Mouse (Mus musculus) MEL (cell line): ENCODE data around the gene Olfr816. TPM values are rescaled to one million over a fixed set of nuclear protein-coding genes. Genes with fewer than 3 reads are reported as not detected.
"Not testable (repeated sequence)": the region's sequence is repeated elsewhere in the genome, so short reads cannot be mapped to it uniquely, and the experiment has no call there.

Source experiments
- DNase-seq: peaks from one replicate; pipeline ENCODE4 v3.0.0; 2011; ENCODE audit warnings: low read depth, low spot score
- H3K27ac ChIP-seq: 2 replicates; pipeline ENCODE4 v1.5.1; 2012; ENCODE audit warnings: low read depth, mild to moderate bottlenecking, control low read depth, low read length, moderate library complexity; ENCODE audit not compliant: control insufficient read depth
- H3K27me3 ChIP-seq, 2 experiments: fragments of 150-350 bp in 1 of 2; sonication (generic) in 1 of 2; 2 replicates each; pipeline ENCODE4 v1.6.1; 2012; ENCODE audit warnings: low read length in 2 of 2, mild to moderate bottlenecking in 2 of 2, improper control_type of control experiment in 1 of 2, moderate library complexity in 1 of 2; ENCODE audit not compliant: insufficient read depth in 2 of 2, control insufficient read depth in 1 of 2
- H3K36me3 ChIP-seq, 2 experiments: 2 replicates each; pipeline ENCODE4 v1.6.1; 2012 to 2014; ENCODE audit warnings: low read length in 2 of 2, improper control_type of control experiment in 1 of 2, inconsistent platforms in 1 of 2, mild to moderate bottlenecking in 1 of 2; ENCODE audit not compliant: insufficient read depth in 2 of 2, control insufficient read depth in 1 of 2
- H3K4me1 ChIP-seq, 2 experiments: fragments of 150-350 bp in 1 of 2; sonication (generic) in 1 of 2; 2 replicates each; pipeline ENCODE4 v1.6.1; 2012; ENCODE audit warnings: low read length in 2 of 2, improper control_type of control experiment in 1 of 2, mild to moderate bottlenecking in 1 of 2; ENCODE audit not compliant: insufficient read depth in 2 of 2, control insufficient read depth in 1 of 2
- H3K4me3 ChIP-seq, 2 experiments: fragments of 150-350 bp in 1 of 2; sonication (generic) in 1 of 2; 2 replicates each; pipeline ENCODE4 v1.5.1; 2012; ENCODE audit warnings: low read depth in 2 of 2, low read length in 2 of 2, mild to moderate bottlenecking in 2 of 2, moderate library complexity in 2 of 2, control low read depth in 1 of 2, improper control_type of control experiment in 1 of 2; ENCODE audit not compliant: control insufficient read depth in 1 of 2, insufficient read depth in 1 of 2
- H3K79me2 ChIP-seq: 2 replicates; pipeline ENCODE4 v1.6.1; 2012; ENCODE audit warnings: mild to moderate bottlenecking, low read length, moderate library complexity; ENCODE audit not compliant: control insufficient read depth, poor library complexity, insufficient read depth
- H3K9ac ChIP-seq: 2 replicates; pipeline ENCODE4 v1.6.1; 2012; ENCODE audit warnings: low read depth, mild to moderate bottlenecking, control low read depth, low read length, moderate library complexity; ENCODE audit not compliant: control insufficient read depth, poor library complexity, severe bottlenecking
- H3K9me3 ChIP-seq: fragments of 150-350 bp; sonication (generic); replicated peaks from 2 replicates; pipeline ENCODE4 v1.6.1; 2012; ENCODE audit warnings: mild to moderate bottlenecking, low read length, improper control_type of control experiment, moderate library complexity; ENCODE audit not compliant: insufficient read depth
- CHD1 ChIP-seq: IDR thresholded peaks from 2 replicates; pipeline ENCODE4 v1.6.1; 2012; ENCODE audit warnings: low read depth, mild to moderate bottlenecking, inconsistent platforms, low read length, improper control_type of control experiment
- CTCF ChIP-seq, 3 experiments: IDR thresholded peaks in 2 of 3; conservative IDR thresholded peaks in 1 of 3; 2 replicates each; pipeline ENCODE4 v1.5.1; 2011 to 2012; ENCODE audit warnings: low read length in 3 of 3, low read depth in 2 of 3, mild to moderate bottlenecking in 2 of 3, improper control_type of control experiment in 1 of 3, inconsistent platforms in 1 of 3, mixed read lengths in 1 of 3, moderate library complexity in 1 of 3; ENCODE audit not compliant: control insufficient read depth in 1 of 3, insufficient read depth in 1 of 3, poor library complexity in 1 of 3, severe bottlenecking in 1 of 3
- E2F4 ChIP-seq: IDR thresholded peaks from 2 replicates; pipeline ENCODE4 v1.6.1; 2011; ENCODE audit warnings: low read depth, low read length, improper control_type of control experiment, borderline replicate concordance
- GABPA ChIP-seq: IDR thresholded peaks from 2 replicates; pipeline ENCODE4 v1.6.1; 2012; ENCODE audit warnings: low read depth, mild to moderate bottlenecking, inconsistent platforms, low read length, improper control_type of control experiment, moderate library complexity
- GATA1 ChIP-seq: IDR thresholded peaks from 2 replicates; pipeline ENCODE4 v1.6.1; 2011; ENCODE audit warnings: low read depth, low read length, improper control_type of control experiment
- JUND ChIP-seq: IDR thresholded peaks from 2 replicates; pipeline ENCODE4 v1.6.1; 2011; ENCODE audit warnings: low read depth, mild to moderate bottlenecking, improper control_type of control experiment, low read length
- MEF2A ChIP-seq: IDR thresholded peaks from 2 replicates; pipeline ENCODE4 v1.6.1; 2014; ENCODE audit warnings: low read depth, mild to moderate bottlenecking, inconsistent platforms, low read length, improper control_type of control experiment; ENCODE audit not compliant: poor library complexity, insufficient replicate concordance, severe bottlenecking; ENCODE audit errors: extremely low read depth
- MXI1 ChIP-seq: IDR thresholded peaks from 2 replicates; pipeline ENCODE4 v1.6.1; 2011; ENCODE audit warnings: mild to moderate bottlenecking, low read depth, low read length, improper control_type of control experiment
- MYB ChIP-seq: IDR thresholded peaks from 2 replicates; pipeline ENCODE4 v1.6.1; 2011; ENCODE audit warnings: mild to moderate bottlenecking, low read depth, low read length, improper control_type of control experiment
- MYC ChIP-seq: IDR thresholded peaks from 2 replicates; pipeline ENCODE4 v1.6.1; 2011; ENCODE audit warnings: low read depth, mild to moderate bottlenecking, low read length, improper control_type of control experiment, moderate library complexity
- POLR2AphosphoS5 ChIP-seq: IDR thresholded peaks from 2 replicates; pipeline ENCODE4 v1.6.1; 2012; ENCODE audit warnings: low read depth, borderline replicate concordance, mild to moderate bottlenecking, inconsistent platforms, low read length, moderate library complexity, mixed read lengths
- SMC3 ChIP-seq: IDR thresholded peaks from 2 replicates; pipeline ENCODE4 v1.6.1; 2011; ENCODE audit warnings: low read depth, low read length, improper control_type of control experiment
- TBP ChIP-seq: IDR thresholded peaks from 2 replicates; pipeline ENCODE4 v1.8.0; 2011; ENCODE audit warnings: low read depth, low read length, improper control_type of control experiment
- UBTF ChIP-seq: IDR thresholded peaks from 2 replicates; pipeline ENCODE4 v1.6.1; 2012; ENCODE audit warnings: low read depth, mild to moderate bottlenecking, inconsistent platforms, low read length, improper control_type of control experiment, moderate library complexity, borderline replicate concordance; ENCODE audit not compliant: insufficient read depth
- USF2 ChIP-seq, 2 experiments: IDR thresholded peaks; 2 replicates each; pipeline ENCODE4 v1.6.1; 2011 to 2012; ENCODE audit warnings: improper control_type of control experiment in 2 of 2, low read length in 2 of 2, borderline replicate concordance in 1 of 2, inconsistent platforms in 1 of 2, low read depth in 1 of 2, mild to moderate bottlenecking in 1 of 2; ENCODE audit not compliant: insufficient read depth in 1 of 2
- ZC3H11A ChIP-seq: IDR thresholded peaks from 2 replicates; pipeline ENCODE4 v1.6.1; 2012; ENCODE audit warnings: low read depth, mild to moderate bottlenecking, inconsistent platforms, low read length, improper control_type of control experiment
- ZKSCAN1 ChIP-seq: IDR thresholded peaks from 2 replicates; pipeline ENCODE4 v1.6.1; 2012; ENCODE audit warnings: low read depth, mild to moderate bottlenecking, inconsistent platforms, low read length, improper control_type of control experiment, moderate library complexity
- ZMIZ1 ChIP-seq: IDR thresholded peaks from 2 replicates; pipeline ENCODE4 v1.6.1; 2012; ENCODE audit warnings: low read depth, mild to moderate bottlenecking, inconsistent platforms, low read length, improper control_type of control experiment, moderate library complexity
- polyA plus RNA-seq, 2 experiments: library from polyadenylated mRNA; stranded (reverse) in 1 of 2; unstranded in 1 of 2; fragments of >175 nt in 1 of 2; fragments of >200 nt in 1 of 2; gene quantifications; 2 replicates each; pipeline versions ENCODE4 v1.2.1 to v1.2.4; 2012; ENCODE audit warnings: low replicate concordance in 2 of 2, low read depth in 1 of 2; ENCODE audit not compliant: insufficient read length in 2 of 2, insufficient read depth in 1 of 2, missing spikeins in 1 of 2
- total RNA-seq: library from RNA; depleted of rRNA; stranded (reverse); fragments of 300-350 nt; gene quantifications from 2 replicates; pipeline ENCODE4 v1.2.3, GENCODE M21; 2012; rRNA removed

Olfr816 gene
- not detected in 2 replicates for total RNA-seq
- polyA plus RNA-seq: not detected

DNA sequence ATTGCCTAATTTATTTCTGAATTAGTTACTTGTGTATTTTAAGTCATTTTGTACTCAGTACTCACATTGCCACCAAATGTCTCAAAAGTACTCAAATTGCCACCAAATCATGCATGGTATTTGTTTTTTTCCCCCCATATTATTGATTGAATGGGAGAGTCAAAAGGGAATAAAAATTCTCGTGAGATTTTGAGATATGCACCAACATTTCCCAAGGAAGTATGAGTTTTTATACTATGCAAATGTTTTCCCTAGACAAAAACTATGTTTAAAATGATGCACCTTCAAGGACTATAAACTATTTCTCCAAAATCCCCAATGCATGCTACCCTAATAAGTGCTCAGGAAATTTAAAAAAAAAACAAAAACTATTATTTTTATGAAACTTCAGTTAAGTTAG, at the start of gene Olfr816:
TSS of gene Olfr816 (minus strand) at position 101 of the 400 bp plus-strand sequence.
- Histone ChIP-seq H3K4me3 (no peak within 1 kb of the TSS), H3K9me3 (no peaks in the 10 kb centered on the region), H3K4me1 (no peaks in the 10 kb centered on the region), H3K27me3 (no peaks in the 10 kb centered on the region), H3K79me2 (no peaks in the 10 kb centered on the region), H3K27ac (no peak within 1 kb of the TSS), H3K9ac (no peak within 1 kb of the TSS), H3K36me3 (no peaks in the 10 kb centered on the region)
- DNase-seq: no peak
- TF ChIP-seq ZMIZ1 (no peak), MEF2A (no peak), CHD1 (no peak), GATA1 (no peak), GABPA (no peak), POLR2AphosphoS5 (no peak)

DNA sequence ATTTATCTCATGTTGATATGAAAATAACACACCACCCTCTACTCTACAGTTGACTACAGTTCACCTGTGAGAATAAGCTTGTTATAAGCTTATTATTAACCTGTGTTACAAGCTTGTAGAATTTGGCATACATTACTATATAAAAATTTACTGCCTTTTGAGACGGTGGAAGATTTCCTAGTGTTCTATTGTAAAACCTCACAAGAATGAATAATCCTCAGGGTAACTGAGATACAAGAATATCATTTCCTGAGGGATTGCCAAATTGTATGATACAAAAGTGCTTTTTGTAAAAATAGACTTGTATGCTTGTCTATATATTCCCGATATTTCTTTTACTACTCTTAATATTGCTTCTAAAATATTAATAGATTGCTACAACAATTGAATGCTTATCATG, 33.6 kb upstream of the Olfr816 start, which contains the start of gene Olfr818:
TSS of gene Olfr818 (minus strand) at position 101 of the 400 bp plus-strand sequence.
- no peaks in the 10 kb centered on the region for H3K9me3 ChIP-seq
- no peaks in the 10 kb centered on the region for H3K36me3 ChIP-seq
- no peak within 1 kb of the TSS for H3K27ac ChIP-seq
- no peaks in the 10 kb centered on the region for H3K79me2 ChIP-seq
- TF ChIP-seq ZC3H11A: no peak
- TF ChIP-seq JUND: no peak
- TF ChIP-seq MEF2A: no peak
- no peak within 1 kb of the TSS for H3K9ac ChIP-seq
- no peaks in the 10 kb centered on the region for H3K4me1 ChIP-seq
- no peaks in the 10 kb centered on the region for H3K27me3 ChIP-seq
- no peak for DNase-seq
- H3K4me3 ChIP-seq: no peak within 1 kb of the TSS

DNA sequence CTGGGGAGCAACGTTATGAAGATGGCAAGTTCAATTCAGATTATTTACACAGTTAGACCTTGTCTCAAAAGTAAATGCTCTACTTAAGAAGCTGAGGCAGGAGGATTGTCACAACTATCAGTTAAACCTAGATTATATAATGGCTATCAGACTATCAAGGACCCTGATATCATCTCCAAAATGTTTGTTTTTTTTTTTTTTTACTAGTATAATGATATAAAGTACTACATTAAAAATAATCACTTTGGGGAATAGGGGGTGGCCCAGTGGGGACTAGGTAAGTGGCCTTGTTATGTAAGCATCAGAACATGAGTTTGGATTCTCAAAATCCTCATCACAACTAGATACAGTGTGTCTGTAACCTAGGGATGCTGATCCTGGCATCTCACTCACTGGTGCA, 9.6 kb downstream of the Olfr816 start, which contains the start of gene Olfr815:
TSS of gene Olfr815 (minus strand) at position 101 of the 400 bp plus-strand sequence.
- not testable (repeated sequence) for DNase-seq, H3K4me3 ChIP-seq, H3K36me3 ChIP-seq, H3K27ac ChIP-seq, H3K27me3 ChIP-seq, H3K4me1 ChIP-seq, H3K9me3 ChIP-seq, H3K9ac ChIP-seq, H3K79me2 ChIP-seq

DNA sequence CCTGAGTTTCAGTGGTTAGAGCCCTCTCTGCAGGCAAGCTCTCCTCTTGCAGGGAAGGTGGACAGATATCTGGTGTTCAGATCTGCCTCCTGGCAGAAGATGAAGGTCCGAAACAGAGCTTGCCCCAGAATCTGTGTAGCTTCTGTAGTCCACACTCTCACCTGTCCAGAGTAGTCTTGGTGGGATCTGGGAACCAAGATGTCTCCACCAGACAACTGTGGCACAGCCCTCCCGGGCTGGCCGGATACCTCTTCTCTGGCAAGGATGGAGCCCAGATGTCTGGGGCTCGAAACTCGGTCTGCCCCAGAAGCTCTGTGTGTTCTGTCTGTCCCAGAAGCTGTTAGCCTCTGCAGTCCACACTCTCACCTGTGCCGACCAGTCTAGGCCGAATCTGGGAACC, 29.5 kb downstream of the Olfr816 start:
- Histone ChIP-seq H3K9ac (no peak overlapping the region), H3K36me3 (no peaks in the 10 kb centered on the region), H3K9me3 (no peaks in the 10 kb centered on the region), H3K4me1 (no peaks in the 10 kb centered on the region), H3K27me3 (no peaks in the 10 kb centered on the region), H3K27ac (no peak overlapping the region), H3K4me3 (no peak overlapping the region), H3K79me2 (no peaks in the 10 kb centered on the region)
- TF ChIP-seq MXI1 (no peak), CHD1 (no peak), TBP (no peak), MYB (no peak), SMC3 (no peak), CTCF (IDR thresholded peaks at IDR 0.05 in 2 of 3, conservative IDR thresholded peaks at IDR 0.05 in 1 of 3; ENCODE audit: control insufficient read depth in 1 of 3, insufficient read depth in 1 of 3, low read depth in 2 of 3, low read length in 3 of 3, poor library complexity in 1 of 3, severe bottlenecking in 1 of 3) (no peak), ZKSCAN1 (no peak), E2F4 (no peak), USF2 (IDR thresholded peaks at IDR 0.05; ENCODE audit: borderline replicate concordance in 1 of 2, insufficient read depth in 1 of 2, low read depth in 1 of 2, low read length in 2 of 2) (no peak), MYC (no peak), UBTF (no peak), GABPA (no peak)
- no peak for DNase-seq
